Mouse (Mus musculus): ENCODE measurements around the gene Dpf3.

The Dpf3 gene

GRCm38 (mm10) chr12:83496336-83496735, 8.8 kb upstream of the Dpf3 start:
- no peak for DNase-seq

GRCm38 (mm10) chr12:83495961-83496282, 8.4 kb upstream of the Dpf3 start:
- no peak for DNase-seq

- no peak for DNase-seq
Observed at GRCm38 (mm10) chr12:83495248-83495960, 7.9 kb upstream of the Dpf3 start.

- no peak for DNase-seq
Observed at GRCm38 (mm10) chr12:83494196-83494595, 6.7 kb upstream of the Dpf3 start.

GRCm38 (mm10) chr12:83492808-83493207, 5.3 kb upstream of the Dpf3 start:
- DNase-seq: no peak

GRCm38 (mm10) chr12:83491609-83492008, 4.1 kb upstream of the Dpf3 start:
- DNase-seq: no peak

- no peak for DNase-seq
Observed at GRCm38 (mm10) chr12:83489748-83490147, 2.2 kb upstream of the Dpf3 start.

- DNase-seq: peak; percentile 3 to 14
Observed at GRCm38 (mm10) chr12:83488211-83488941, 860 bp upstream of the Dpf3 start.

GRCm38 (mm10) chr12:83486671-83487461, 650 bp downstream of the Dpf3 start:
- peak; percentile 12 to 27 for DNase-seq

- peak; percentile 7 for DNase-seq
Observed at GRCm38 (mm10) chr12:83485911-83486670, 1.4 kb downstream of the Dpf3 start.

- no peak for DNase-seq
Observed at GRCm38 (mm10) chr12:83484855-83485745, 2.4 kb downstream of the Dpf3 start.

GRCm38 (mm10) chr12:83483653-83484052, 3.9 kb downstream of the Dpf3 start:
- DNase-seq: no peak

GRCm38 (mm10) chr12:83481439-83481838, 6.1 kb downstream of the Dpf3 start:
- no peak for DNase-seq

GRCm38 (mm10) chr12:83479818-83480401, 7.6 kb downstream of the Dpf3 start:
- no peak for DNase-seq

- no peak for DNase-seq
Observed at GRCm38 (mm10) chr12:83479140-83479539, 8.4 kb downstream of the Dpf3 start.

- DNase-seq: no peak
Observed at GRCm38 (mm10) chr12:83476277-83476676, 11.2 kb downstream of the Dpf3 start.

- no peak for DNase-seq
Observed at GRCm38 (mm10) chr12:83475419-83475818, 12.1 kb downstream of the Dpf3 start.

- no peak for DNase-seq
Observed at GRCm38 (mm10) chr12:83473987-83474600, 13.4 kb downstream of the Dpf3 start.

GRCm38 (mm10) chr12:83471760-83472159, 15.8 kb downstream of the Dpf3 start:
- no peak for DNase-seq

- no peak for DNase-seq
Observed at GRCm38 (mm10) chr12:83470085-83470484, 17.4 kb downstream of the Dpf3 start.

Measured in lung, adult 18-20 months (tissue).